Mouse (Mus musculus) kidney, adult 11 months (tissue): ENCODE measurements around the gene Dnmt3b.
A peak's percentile ranks its signal among the peaks of the same experiment; 100 is the strongest.

Source experiments
- DNase-seq: peaks from one replicate; pipeline ENCODE4 v3.0.0; 2022

Gene Dnmt3b

GRCm38 (mm10) chr2:153649298-153650013 lies at the start of gene Dnmt3b:
TSS of gene Dnmt3b (plus strand) at chr2:153649450.
- DNase-seq: peak; percentile 48

- DNase-seq: peak; percentile 87
Observed at GRCm38 (mm10) chr2:153600021-153600666, 49.1 kb upstream of the Dnmt3b start.

GRCm38 (mm10) chr2:153600667-153601648 lies 48.3 kb upstream of the Dnmt3b start:
- DNase-seq: peak; percentile 75

GRCm38 (mm10) chr2:153603724-153604123 lies 45.5 kb upstream of the Dnmt3b start:
- DNase-seq: no peak

- peak; percentile 36 for DNase-seq
Observed at GRCm38 (mm10) chr2:153606421-153606820, 42.8 kb upstream of the Dnmt3b start.

GRCm38 (mm10) chr2:153607870-153608515 lies 41.3 kb upstream of the Dnmt3b start:
- DNase-seq: peak; percentile 83

GRCm38 (mm10) chr2:153609058-153609457 lies 40.2 kb upstream of the Dnmt3b start:
- DNase-seq: peak; percentile 53

- DNase-seq: peak; percentile 88
Observed at GRCm38 (mm10) chr2:153609548-153609947, 39.7 kb upstream of the Dnmt3b start.

- no peak for DNase-seq
Observed at GRCm38 (mm10) chr2:153610426-153611240, 38.6 kb upstream of the Dnmt3b start.

- DNase-seq: no peak
Observed at GRCm38 (mm10) chr2:153611241-153611630, 38.0 kb upstream of the Dnmt3b start.

- no peak for DNase-seq
Observed at GRCm38 (mm10) chr2:153611743-153612142, 37.5 kb upstream of the Dnmt3b start.

- no peak for DNase-seq
Observed at GRCm38 (mm10) chr2:153612594-153613281, 36.5 kb upstream of the Dnmt3b start.

- no peak for DNase-seq
Observed at GRCm38 (mm10) chr2:153616893-153617292, 32.4 kb upstream of the Dnmt3b start.

GRCm38 (mm10) chr2:153618439-153618838 lies 30.8 kb upstream of the Dnmt3b start:
- no peak for DNase-seq

GRCm38 (mm10) chr2:153618889-153619288 lies 30.4 kb upstream of the Dnmt3b start:
- DNase-seq: no peak

GRCm38 (mm10) chr2:153622449-153622848 lies 26.8 kb upstream of the Dnmt3b start:
- no peak for DNase-seq

GRCm38 (mm10) chr2:153630950-153631349 lies 18.3 kb upstream of the Dnmt3b start:
- no peak for DNase-seq

GRCm38 (mm10) chr2:153631976-153632870 lies 17.0 kb upstream of the Dnmt3b start, which contains the start of gene Commd7:
TSS of gene Commd7 (minus strand) at chr2:153632781.
- peak; percentile 75 for DNase-seq

- DNase-seq: no peak
Observed at GRCm38 (mm10) chr2:153632871-153633226, 16.4 kb upstream of the Dnmt3b start.

GRCm38 (mm10) chr2:153633259-153633658 lies 16.0 kb upstream of the Dnmt3b start:
- DNase-seq: no peak
